Mouse (Mus musculus): Measurements from ENCODE around the gene Tnrc18.
"Not testable (repeated sequence)": the region's sequence is repeated elsewhere in the genome, so short reads cannot be mapped to it uniquely, and the experiment has no call there.

The Tnrc18 gene

GRCm38 (mm10) chr5:142817524-142818434 lies at the start of gene Tnrc18:
TSS of gene Tnrc18 (minus strand) at chr5:142817662.
- in situ Hi-C loops (cut with MboI; ENCODE audit: low sequenced_read_pairs): no loop called here

GRCm38 (mm10) chr5:142857763-142858229 lies 40.3 kb upstream of the Tnrc18 start:
- in situ Hi-C loops (cut with MboI; ENCODE audit: low sequenced_read_pairs): loop anchor here (25.0 kb wide), 1 partner anchor 95 kb away; no protein-coding TSS in a partner anchor

- in situ Hi-C loops (cut with MboI; ENCODE audit: low sequenced_read_pairs): loop anchor here (25.0 kb wide), 1 partner anchor 94 kb away; no protein-coding TSS in a partner anchor
Observed at GRCm38 (mm10) chr5:142856408-142856807, 38.9 kb upstream of the Tnrc18 start.

- in situ Hi-C loops (cut with MboI; ENCODE audit: low sequenced_read_pairs): loop anchor here (25.0 kb wide), 1 partner anchor 93 kb away; no protein-coding TSS in a partner anchor
Observed at GRCm38 (mm10) chr5:142854877-142855276, 37.4 kb upstream of the Tnrc18 start.

- in situ Hi-C loops (cut with MboI; ENCODE audit: low sequenced_read_pairs): loop anchor here (25.0 kb wide), 1 partner anchor 91 kb away; no protein-coding TSS in a partner anchor
Observed at GRCm38 (mm10) chr5:142853585-142853984, 36.1 kb upstream of the Tnrc18 start.

- in situ Hi-C loops (cut with MboI; ENCODE audit: low sequenced_read_pairs): loop anchor here (25.0 kb wide), 1 partner anchor 89 kb away; no protein-coding TSS in a partner anchor
Observed at GRCm38 (mm10) chr5:142851681-142852049, 34.2 kb upstream of the Tnrc18 start.

- in situ Hi-C loops (cut with MboI; ENCODE audit: low sequenced_read_pairs): loop anchor here (25.0 kb wide), 1 partner anchor 89 kb away; no protein-coding TSS in a partner anchor
Observed at GRCm38 (mm10) chr5:142850916-142851680, 33.6 kb upstream of the Tnrc18 start.

GRCm38 (mm10) chr5:142850476-142850875 lies 33.0 kb upstream of the Tnrc18 start:
- in situ Hi-C loops (cut with MboI; ENCODE audit: low sequenced_read_pairs): loop anchor here (25.0 kb wide), 1 partner anchor 88 kb away; no protein-coding TSS in a partner anchor

GRCm38 (mm10) chr5:142848911-142849310 lies 31.4 kb upstream of the Tnrc18 start:
- in situ Hi-C loops (cut with MboI; ENCODE audit: low sequenced_read_pairs): no loop called here

GRCm38 (mm10) chr5:142848149-142848548 lies 30.7 kb upstream of the Tnrc18 start:
- in situ Hi-C loops (cut with MboI; ENCODE audit: low sequenced_read_pairs): no loop called here

- in situ Hi-C loops (cut with MboI; ENCODE audit: low sequenced_read_pairs): no loop called here
Observed at GRCm38 (mm10) chr5:142844467-142844866, 27.0 kb upstream of the Tnrc18 start.

- in situ Hi-C loops (cut with MboI; ENCODE audit: low sequenced_read_pairs): no loop called here
Observed at GRCm38 (mm10) chr5:142842137-142842642, 24.7 kb upstream of the Tnrc18 start.

GRCm38 (mm10) chr5:142841372-142842136 lies 24.1 kb upstream of the Tnrc18 start:
- in situ Hi-C loops (cut with MboI; ENCODE audit: low sequenced_read_pairs): no loop called here

- in situ Hi-C loops (cut with MboI; ENCODE audit: low sequenced_read_pairs): not testable (repeated sequence)
Observed at GRCm38 (mm10) chr5:142837427-142837826, 20.0 kb upstream of the Tnrc18 start.

GRCm38 (mm10) chr5:142836891-142837290 lies 19.4 kb upstream of the Tnrc18 start:
- in situ Hi-C loops (cut with MboI; ENCODE audit: low sequenced_read_pairs): no loop called here

GRCm38 (mm10) chr5:142833646-142834438 lies 16.4 kb upstream of the Tnrc18 start:
- in situ Hi-C loops (cut with MboI; ENCODE audit: low sequenced_read_pairs): no loop called here

GRCm38 (mm10) chr5:142826131-142826530 lies 8.7 kb upstream of the Tnrc18 start:
- in situ Hi-C loops (cut with MboI; ENCODE audit: low sequenced_read_pairs): no loop called here

GRCm38 (mm10) chr5:142825665-142826064 lies 8.2 kb upstream of the Tnrc18 start:
- in situ Hi-C loops (cut with MboI; ENCODE audit: low sequenced_read_pairs): no loop called here

GRCm38 (mm10) chr5:142824091-142824490 lies 6.6 kb upstream of the Tnrc18 start:
- in situ Hi-C loops (cut with MboI; ENCODE audit: low sequenced_read_pairs): no loop called here
